Mouse (Mus musculus) MEL-GATA-1-ER (cell line): ENCODE data around the gene Cyth1.

Experiments used
- DNase-seq: peaks from one replicate; pipeline ENCODE4 v3.0.0-alpha.2; 2012; ENCODE audit warnings: low read depth; ENCODE audit errors: extremely low read depth

Cyth1 gene

DNA sequence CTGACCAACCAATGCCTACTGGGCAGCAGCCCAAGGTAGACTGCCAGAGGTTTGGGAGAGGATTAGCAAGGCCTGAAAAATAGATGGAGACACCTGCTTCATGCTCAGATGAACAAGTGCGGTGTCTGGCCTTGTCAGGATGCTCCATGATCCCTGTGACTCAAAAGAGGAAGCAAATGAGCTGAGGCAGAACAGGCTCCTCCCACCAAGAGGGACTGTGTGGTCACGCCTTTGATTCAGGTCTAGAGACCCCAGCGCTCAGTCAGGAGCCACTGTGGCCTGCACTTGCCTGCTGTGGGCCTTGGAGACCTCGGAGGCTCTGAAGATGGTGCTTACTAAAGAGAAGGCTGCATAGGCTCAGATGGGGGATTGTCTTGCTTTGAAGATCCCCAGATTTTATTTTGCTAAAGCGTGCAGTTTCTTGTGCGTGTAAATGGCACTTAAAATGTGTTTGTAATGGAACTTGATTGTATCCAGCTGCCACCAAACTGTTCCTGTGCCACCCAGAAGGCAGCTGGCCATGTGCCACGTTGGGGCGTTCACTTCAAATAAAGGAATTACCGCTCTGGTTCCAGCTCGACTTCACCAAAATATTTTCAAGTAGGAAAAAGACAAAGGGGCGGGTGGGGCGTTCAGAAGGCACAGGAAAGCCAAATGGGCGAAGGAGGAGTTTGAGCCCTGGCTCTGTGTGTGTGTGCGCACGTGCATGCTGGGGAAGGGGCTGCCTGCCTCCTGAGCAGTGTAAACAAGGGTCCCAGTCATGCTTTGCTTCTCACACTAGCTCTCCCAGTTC, 6.0 kb upstream of the Cyth1 start:
- DNase-seq: peak; percentile 50

DNA sequence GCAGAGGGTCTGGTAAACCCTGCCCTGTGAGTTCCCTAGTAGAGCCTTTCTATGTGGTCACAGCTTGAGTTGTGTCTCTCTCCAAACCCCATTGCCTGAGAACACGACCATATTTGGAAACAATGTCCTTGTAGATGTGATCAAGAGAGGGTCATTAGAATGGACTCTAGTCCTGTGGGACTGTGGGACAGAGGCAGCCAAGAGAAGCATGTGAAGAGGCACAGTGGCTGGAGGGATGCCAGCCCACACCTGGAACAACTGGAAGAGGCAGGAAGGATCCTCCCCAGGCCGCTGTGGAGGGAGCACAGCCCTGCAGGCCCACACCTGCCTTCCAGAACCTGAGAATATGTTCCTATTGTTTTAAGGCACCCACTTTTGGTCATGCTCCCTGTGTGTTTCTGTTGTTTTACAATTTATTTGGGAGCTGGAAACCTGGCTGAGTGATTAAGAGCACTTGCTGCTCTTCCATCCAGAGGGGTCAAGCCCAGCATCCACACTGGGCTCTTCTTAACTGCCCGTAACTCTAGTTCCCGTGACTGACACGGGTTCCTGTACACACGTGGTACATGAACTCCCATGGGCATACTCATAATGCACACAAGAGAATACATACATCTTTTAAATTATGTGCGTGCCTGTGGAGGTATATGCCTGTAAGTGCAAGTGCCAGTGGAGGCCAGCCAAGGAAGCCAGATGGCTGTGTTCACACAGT, 5.2 kb upstream of the Cyth1 start:
- DNase-seq: no peak

DNA sequence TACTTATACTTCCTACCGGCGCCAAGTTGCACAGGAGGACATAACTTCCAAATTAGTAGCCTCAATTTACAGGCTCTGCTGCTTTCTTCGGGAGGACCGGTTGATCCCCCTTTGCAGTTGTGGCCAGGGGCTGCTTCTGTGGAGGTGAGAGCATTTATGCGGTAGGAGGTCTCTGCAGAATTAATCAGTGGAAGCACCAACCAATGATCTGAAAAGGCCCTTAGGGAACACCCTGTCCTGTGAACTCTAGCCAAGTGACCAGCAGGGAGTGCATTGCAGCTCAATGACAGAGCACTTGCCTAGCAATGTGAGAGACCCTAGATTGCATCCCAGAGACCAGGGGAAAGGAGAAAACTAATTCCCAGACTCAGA, 606 bp upstream of the Cyth1 start:
- no peak for DNase-seq

DNA sequence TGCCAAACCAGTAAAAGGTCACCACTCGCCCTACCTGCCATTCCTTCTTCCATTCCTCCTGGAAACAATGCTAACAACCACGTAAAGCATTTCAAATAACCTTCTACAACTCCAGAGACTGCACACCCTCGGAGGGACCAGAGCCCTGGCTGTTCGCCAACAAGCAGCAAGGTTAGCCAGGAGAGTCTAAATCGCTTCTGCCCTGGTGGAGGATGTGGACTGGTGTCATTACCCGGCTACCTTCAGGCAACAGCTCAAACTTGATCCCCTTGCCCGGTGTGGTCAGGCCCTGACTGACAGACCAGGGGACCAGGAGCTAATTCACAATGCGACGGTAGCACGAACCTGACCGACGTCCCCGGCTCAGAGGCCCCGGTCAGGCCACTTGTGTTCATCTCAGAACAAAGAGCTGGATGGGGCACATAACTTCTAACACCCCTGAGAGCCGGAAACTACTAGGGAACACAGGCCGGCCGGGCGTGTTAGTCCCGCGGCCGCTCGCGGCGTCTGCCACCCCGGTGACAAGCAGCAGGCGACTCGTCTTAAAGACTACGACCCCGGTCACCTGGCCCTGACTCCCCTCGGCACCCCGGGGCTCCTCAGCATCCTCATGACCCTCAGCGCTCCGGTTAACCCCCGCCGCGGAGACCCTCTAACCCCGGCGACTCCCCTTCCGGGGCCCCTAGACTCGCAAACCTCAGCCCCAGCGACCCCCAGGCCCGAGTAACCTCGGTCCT, 865 bp downstream of the Cyth1 start:
- no peak for DNase-seq

DNA sequence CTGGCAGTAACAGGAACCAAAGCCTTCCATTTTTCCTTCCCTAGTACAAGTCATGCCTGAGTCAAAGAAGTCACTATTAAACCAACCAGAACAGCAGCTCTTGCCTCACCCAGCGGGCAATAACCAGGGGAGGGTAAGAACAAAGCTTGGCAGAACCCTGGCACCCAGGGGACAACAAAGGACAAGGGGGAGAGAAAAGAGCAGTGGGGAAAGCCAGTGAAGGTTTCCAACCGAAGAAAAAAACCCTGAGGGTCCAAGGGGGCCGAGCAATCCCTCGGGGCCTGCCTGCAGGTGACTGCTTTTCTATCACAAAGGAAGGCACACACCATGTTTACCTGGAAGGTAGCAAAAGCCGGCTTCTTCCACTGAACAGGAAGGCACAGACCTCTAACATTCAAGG, 1.7 kb downstream of the Cyth1 start:
- no peak for DNase-seq

DNA sequence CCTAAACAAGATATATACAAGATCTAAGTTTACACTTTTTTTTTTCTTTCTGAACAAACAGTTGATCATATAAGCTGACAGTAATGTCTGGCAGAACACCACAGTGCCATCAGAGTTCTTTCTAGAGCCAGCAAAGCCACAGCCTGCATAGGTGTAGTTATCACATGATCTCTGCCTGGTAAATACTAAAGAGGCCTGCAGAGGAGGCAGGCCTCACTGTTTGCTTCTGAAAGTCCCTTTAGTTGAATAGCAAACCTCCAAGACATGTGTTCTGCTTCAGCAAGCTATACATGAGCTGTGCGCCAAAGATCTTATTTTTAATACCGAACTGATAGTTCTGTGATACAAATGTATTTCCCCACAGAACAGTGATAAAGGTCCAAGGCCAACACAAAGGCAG, 3.3 kb downstream of the Cyth1 start:
- no peak for DNase-seq

DNA sequence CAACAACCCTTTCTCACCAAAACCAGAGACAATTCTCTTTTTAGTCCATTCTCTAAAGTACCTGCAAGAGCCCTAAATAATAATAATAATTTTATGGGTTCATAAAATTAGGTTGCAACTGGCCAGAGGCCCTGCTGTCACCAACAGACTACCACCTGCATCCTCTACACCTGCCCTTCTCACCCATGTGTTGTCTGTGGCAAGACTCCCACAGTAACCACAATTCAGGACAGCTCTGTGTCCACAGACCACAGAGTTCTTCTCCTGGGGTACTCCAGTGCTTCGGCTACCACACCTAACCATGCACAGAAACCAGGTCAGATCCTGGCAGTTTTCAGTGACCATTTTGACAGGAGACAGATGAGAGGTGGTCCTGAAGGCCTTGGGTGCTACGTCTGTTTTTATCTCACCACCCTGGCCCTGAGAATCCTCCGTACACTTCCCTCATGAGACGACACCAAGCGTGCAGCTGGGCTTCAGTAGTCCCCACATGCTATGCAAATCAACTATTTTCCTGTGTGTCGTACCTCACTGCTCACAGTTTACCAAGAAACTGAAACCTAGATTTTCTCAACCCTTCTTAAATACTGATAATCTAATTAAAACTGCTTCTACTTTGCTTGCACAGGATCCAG, 4.6 kb downstream of the Cyth1 start:
- DNase-seq: no peak

DNA sequence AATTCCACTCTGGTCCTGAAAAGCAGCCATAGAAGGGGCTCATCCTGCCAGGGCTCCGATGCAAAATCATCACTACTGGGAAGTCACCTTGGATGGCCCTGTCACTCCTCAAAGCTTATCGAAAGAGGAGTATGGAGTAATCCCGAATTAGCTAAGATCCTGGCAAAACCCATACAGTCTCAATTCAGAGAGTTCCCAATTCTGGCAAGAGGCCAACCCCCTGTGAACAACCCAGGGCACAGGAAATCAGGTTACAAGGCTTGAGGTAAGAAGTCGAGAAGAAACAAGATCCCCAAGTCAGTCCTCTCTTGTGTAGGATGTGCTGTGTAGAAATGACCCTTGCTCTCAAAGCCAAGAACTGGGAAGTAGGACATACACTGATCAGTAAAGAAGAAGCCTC, 5.9 kb downstream of the Cyth1 start:
- no peak for DNase-seq

DNA sequence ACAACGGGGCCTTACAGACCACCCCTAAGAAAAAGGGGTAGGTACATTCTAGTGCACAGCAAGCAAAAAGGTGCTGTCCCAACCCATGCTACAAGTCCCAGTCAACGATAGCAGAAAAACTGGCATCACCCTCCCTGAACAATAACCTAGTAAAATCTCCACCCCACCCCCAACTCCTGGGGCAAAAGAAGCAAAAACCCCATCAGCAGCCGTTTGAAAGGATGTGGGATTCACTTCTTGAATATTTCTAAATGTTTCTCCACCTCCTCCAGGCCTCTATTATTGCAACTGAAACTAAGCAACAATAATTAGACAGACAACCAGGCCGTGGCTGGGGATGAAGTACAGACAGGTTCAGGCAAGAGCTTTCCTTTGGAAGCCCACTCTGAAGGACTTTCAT, 8.0 kb downstream of the Cyth1 start:
- no peak for DNase-seq

DNA sequence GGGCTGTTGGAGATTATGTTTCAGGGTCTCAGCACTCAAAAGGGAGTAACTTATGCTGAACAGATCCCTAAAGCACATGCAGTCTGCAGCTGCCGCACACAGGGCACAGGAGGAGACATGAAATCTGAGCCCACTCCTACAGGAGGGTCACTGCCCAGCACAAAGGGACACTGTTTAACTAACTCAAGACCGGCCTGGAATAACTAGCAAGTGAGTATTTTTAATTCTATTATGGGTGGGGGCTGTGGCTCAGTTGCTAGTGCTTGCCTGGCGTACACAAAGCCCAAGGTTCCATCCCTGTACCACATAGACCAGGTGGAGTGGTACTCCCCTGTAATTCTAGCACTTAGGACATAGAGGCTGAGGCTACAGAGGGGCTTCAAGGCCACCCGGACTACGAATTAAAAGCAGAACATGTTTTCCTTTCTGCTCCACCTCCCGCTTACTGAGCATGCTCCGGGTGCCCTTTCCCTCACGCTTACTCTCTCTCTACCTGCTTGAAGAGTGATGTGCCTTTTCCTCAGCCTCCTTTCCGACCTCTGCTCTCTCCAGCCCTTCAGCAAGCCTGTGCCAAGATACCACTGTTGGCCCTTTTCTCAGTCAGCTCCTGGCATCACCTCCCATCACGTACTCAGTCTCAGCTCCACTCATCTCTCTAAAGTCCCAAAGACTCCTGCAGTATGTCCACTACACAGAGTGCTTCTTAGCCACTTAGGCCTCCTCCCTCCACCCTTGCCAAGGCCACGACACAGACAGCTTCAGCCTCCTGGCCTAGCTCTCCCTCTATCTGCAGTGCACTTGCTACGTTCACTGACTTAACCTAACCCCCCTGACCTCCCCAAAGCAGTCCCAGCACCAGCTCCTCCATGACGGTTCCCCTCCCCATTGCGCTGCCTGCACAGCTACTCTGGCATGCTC, 8.9 kb downstream of the Cyth1 start:
- DNase-seq: no peak

DNA sequence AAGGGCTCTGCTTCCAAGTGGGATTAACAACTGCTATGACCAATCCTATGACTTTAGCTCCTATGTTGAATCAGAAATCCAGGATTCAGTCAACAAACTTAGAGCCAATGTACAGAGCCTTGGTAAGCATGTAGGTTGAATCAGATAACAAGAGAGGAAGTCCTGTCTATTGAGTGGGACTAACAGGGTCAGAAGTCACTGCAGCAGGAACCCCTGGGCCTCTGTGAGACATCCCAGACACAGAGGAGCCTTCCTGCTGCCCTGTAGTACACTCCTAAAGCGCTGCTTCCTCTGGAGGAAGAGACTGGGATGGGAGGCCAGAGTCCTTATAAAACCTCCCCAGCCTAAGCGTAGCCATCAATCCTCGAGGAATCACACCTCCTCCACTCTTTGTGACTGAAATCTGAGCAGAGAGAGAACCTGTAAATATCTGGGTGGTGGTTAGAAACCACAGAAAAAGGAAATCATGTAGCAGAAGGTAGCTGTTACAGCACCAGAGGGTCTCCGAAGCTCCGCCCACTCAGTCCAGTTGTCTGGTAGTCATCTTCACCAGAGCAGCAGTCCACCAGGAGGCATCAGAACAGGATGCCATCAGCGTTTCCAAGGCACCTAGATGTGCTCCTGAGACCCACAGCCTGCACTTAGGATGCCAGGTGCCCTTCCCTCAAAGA, 11.7 kb downstream of the Cyth1 start:
- no peak for DNase-seq

DNA sequence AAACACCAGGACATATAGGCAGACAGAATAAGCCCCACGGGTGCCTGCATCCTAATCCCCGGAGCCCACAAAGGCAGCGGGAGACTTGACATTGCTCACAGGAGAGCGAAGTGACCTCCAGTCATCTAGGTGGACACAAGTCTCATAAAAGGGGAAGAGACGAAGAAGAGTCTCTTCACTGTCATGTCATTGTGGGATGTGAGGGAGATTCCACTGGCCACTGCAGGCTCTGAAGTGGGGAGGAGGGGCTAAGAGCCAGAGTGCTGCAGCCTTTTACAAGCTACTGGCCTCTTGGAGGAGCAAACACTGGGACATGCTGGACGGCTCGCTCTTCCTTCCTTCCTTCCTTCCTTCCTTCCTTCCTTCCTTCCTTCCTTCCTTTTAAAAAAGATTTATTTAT, 13.5 kb downstream of the Cyth1 start:
- no peak for DNase-seq

DNA sequence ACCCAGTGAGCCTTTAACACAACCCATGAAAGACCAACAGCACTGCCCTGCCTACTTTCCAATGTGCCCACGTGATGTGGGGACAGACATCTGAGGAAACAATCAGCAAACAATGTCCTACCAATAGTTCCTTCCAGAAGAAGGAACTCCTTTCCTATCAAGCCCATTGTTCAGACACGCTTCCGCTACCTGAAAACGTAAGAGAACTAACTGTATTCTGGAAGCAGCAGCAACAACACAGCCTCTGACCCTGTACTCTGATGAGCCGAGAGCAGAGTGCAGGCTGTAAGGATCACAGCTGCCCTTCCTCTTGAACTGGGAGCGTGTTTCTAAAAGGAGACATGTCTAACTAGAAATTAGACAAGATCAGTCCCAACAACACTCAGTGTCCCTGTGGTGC, 13.9 kb downstream of the Cyth1 start:
- DNase-seq: no peak

DNA sequence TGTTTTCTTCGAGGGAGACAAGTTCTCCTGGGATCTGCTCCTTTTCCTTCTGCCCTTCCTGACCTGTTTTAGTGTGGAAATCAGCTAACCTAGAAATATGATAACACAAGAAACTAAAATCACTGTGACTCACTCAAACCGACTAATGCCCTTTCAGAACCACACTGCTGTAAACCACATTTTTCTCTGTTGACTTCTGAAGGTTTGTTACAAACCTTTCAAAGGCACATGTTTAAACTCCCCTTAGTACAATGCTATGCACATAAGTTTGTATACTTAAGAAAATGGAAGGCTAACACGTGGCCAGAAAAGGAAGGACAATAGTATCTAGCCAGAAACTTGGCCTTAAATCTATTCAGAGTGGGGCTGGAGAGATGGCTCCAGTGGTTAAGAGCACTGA, 14.5 kb downstream of the Cyth1 start:
- DNase-seq: no peak

DNA sequence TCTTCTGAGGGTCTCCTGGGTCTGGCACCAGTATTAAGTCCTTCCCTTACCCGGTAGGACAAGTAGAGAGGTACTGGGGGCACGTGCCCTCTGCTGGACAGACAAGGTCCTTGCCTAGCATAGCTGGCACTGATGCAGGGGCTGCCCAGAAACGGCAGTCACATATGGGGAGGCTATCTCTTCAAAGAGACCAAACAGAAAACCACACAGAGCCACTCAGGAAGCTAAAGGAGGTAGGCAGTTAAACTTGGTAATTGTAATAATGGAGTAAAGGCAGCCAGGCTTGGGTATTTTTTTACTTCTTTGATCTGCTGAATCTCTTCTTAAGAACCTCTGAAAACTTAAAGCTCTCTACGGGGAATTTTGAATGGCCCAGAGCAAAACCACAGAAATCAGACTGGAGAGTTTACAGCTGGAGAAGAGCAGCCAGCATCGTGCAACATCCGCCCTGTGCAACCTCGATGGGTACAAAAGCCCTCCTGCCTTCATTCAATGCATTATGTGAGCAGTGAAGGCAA, 16.0 kb downstream of the Cyth1 start:
- DNase-seq: peak; percentile 50

DNA sequence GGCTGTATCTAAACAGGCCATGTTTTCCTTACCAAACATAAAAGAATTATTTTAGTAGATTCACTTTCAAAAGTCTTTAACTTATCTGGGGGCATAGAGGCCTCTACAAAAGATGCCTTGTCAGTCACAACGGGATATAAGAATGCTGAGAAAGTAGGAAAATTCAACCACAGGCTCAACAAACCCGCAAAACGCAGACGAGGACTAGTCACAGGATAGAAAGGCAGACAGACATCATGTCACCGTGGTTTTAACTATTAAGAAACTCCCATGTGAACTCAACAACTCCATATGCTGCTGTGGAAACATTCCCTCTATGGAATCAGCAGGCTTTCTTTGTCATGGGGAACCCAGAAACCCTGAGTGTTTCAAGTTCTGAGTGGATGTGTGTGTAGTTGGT, 18.5 kb downstream of the Cyth1 start:
- no peak for DNase-seq

DNA sequence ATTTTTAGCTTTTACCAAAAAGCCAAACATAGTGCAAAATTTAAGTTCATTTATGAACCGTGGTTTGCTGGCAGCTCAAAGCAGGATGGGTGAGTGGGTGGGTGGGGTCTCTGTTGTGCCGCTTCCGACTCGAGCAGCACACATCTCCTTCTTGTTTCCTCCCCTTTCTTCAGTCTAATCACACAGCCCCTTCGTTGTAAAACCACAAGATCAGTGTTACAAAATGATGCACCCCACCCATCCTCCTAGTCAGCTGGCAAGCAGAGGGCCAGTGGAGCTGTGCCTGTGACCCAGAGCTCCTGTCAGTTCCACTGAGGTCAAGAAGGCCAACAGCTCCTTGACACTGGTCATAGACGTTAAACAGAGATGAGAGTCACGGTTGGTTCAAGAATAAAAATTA, 20.7 kb downstream of the Cyth1 start:
- DNase-seq: no peak

DNA sequence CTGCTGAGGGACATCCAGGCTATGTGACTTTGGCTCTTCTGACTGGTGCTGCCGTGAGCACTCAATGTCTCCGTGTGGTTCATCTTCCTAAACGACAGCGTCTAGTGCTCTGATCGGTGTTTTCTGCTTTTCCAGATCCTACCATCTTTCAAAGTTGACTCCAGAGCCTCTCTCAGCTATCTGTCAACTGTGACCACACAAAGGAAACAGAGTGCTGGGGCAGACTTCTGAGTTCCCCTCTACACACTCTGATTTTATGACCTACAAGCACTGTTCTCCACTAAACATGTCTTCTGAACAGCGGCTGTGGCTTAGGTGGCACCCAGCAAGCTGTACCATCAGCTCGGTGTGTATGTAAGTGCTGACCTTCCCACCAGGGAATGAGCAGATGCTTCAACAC, 21.5 kb downstream of the Cyth1 start:
- no peak for DNase-seq

DNA sequence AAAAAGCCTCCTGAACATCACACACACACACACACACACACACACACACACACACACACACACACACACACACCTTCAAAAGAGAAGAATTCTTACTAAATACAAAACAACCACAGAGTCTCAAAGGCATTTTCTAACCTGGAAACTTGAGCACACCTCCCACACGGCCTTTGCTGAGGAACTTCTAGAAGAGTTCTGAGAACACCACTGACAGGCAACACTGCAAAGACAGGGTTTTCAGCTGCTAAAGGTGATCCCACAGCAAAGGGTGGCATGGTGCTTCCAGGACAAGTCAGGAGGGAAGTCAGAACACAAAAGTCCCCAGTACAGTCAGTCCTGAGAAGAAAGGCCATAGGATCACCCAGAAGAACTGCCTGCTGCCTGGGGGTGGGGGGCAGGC, 22.5 kb downstream of the Cyth1 start:
- DNase-seq: no peak
